Mouse (Mus musculus) embryonic fibroblast, embryonic 13.5 days (primary cell): ENCODE data around the gene Meltf. TPM values are rescaled to one million over a fixed set of nuclear protein-coding genes. Genes with fewer than 3 reads are reported as not detected.
A peak's percentile ranks its signal among the peaks of the same experiment; 100 is the strongest.

Experiments used
- H3K27ac ChIP-seq: 2 replicates; pipeline ENCODE4 v1.5.1; 2012; ENCODE audit warnings: low read length, control low read depth, inconsistent platforms; ENCODE audit not compliant: insufficient read depth
- H3K4me1 ChIP-seq: 2 replicates; pipeline ENCODE4 v1.6.1; 2011; ENCODE audit warnings: low read length; ENCODE audit not compliant: control insufficient read depth, insufficient read depth
- H3K4me3 ChIP-seq: 2 replicates; pipeline ENCODE4 v1.5.1; 2011; ENCODE audit warnings: mild to moderate bottlenecking, control low read depth, low read length; ENCODE audit not compliant: insufficient read depth
- CTCF ChIP-seq: IDR thresholded peaks from 2 replicates; pipeline ENCODE4 v1.5.1; 2011; ENCODE audit warnings: mild to moderate bottlenecking, control low read depth, low read length, moderate library complexity, borderline replicate concordance; ENCODE audit not compliant: insufficient read depth
- POLR2A ChIP-seq: IDR thresholded peaks from 2 replicates; pipeline ENCODE4 v1.6.1; 2011; ENCODE audit warnings: low read depth, mild to moderate bottlenecking, control low read depth, low read length, moderate library complexity
- polyA plus RNA-seq: library from polyadenylated mRNA; stranded (reverse); fragments of >200 nt; gene quantifications from 2 replicates; pipeline ENCODE4 v1.2.4, GENCODE M21; 2011; ENCODE audit warnings: low read depth; ENCODE audit not compliant: missing spikeins, insufficient read length

The Meltf gene
- polyA plus RNA-seq, 1 experiment: not detected

GRCm38 (mm10) chr16:31908959-31909358 is 30.3 kb downstream of the Meltf start:
- TF ChIP-seq POLR2A (no peak), CTCF (no peak)
- Histone ChIP-seq H3K27ac (no peak overlapping the region), H3K4me3 (no peak overlapping the region), H3K4me1 (no peaks in the 10 kb centered on the region)

- no peak overlapping the region for H3K4me3 ChIP-seq
- TF ChIP-seq POLR2A: no peak
- no peak for TF ChIP-seq CTCF
- H3K4me1 ChIP-seq: no peaks in the 10 kb centered on the region
- no peak overlapping the region for H3K27ac ChIP-seq
These were observed 31.8 kb downstream of the Meltf start for GRCm38 (mm10) chr16:31910281-31910847.

- Histone ChIP-seq H3K4me1 (no peaks in the 10 kb centered on the region), H3K4me3 (no peak overlapping the region), H3K27ac (no peak overlapping the region)
- TF ChIP-seq CTCF (no peak), POLR2A (no peak)
These were observed 39.2 kb downstream of the Meltf start for GRCm38 (mm10) chr16:31917776-31918175.

GRCm38 (mm10) chr16:31918248-31918724 is 39.7 kb downstream of the Meltf start:
- no peak overlapping the region for H3K4me3 ChIP-seq
- no peak overlapping the region for H3K27ac ChIP-seq
- no peak for TF ChIP-seq POLR2A
- TF ChIP-seq CTCF: peak; percentile 79
- H3K4me1 ChIP-seq: no peaks in the 10 kb centered on the region

GRCm38 (mm10) chr16:31924368-31924767 is 45.8 kb downstream of the Meltf start:
- Histone ChIP-seq H3K4me3 (no peak overlapping the region), H3K4me1 (no peaks in the 10 kb centered on the region), H3K27ac (no peak overlapping the region)
- TF ChIP-seq CTCF (no peak), POLR2A (no peak)

- H3K27ac ChIP-seq: no peak overlapping the region
- H3K4me3 ChIP-seq: no peak overlapping the region
- TF ChIP-seq CTCF: no peak
- TF ChIP-seq POLR2A: no peak
- no peaks in the 10 kb centered on the region for H3K4me1 ChIP-seq
These were observed 47.5 kb downstream of the Meltf start for GRCm38 (mm10) chr16:31926091-31926490.

- TF ChIP-seq POLR2A: no peak
- H3K4me1 ChIP-seq: no peaks in the 10 kb centered on the region
- H3K27ac ChIP-seq: no peak overlapping the region
- H3K4me3 ChIP-seq: no peak overlapping the region
These were observed 48.1 kb downstream of the Meltf start for GRCm38 (mm10) chr16:31926547-31927182.

- Histone ChIP-seq H3K27ac (no peak overlapping the region), H3K4me3 (no peak overlapping the region), H3K4me1 (no peaks in the 10 kb centered on the region)
- no peak for TF ChIP-seq CTCF
- no peak for TF ChIP-seq POLR2A
These were observed 48.8 kb downstream of the Meltf start for GRCm38 (mm10) chr16:31927412-31927811.

GRCm38 (mm10) chr16:31931330-31931729 is 52.7 kb downstream of the Meltf start:
- H3K4me3 ChIP-seq: no peak overlapping the region
- no peak overlapping the region for H3K27ac ChIP-seq
- TF ChIP-seq POLR2A: no peak
- no peak for TF ChIP-seq CTCF
- peaks cover 4% of the 10 kb centered on the region; the same call in 1 of the 2 replicates for H3K4me1 ChIP-seq

- H3K4me1 ChIP-seq: peaks cover 4% of the 10 kb centered on the region; the same call in 1 of the 2 replicates
- TF ChIP-seq POLR2A (no peak), CTCF (no peak)
- H3K27ac ChIP-seq: no peak overlapping the region
- no peak overlapping the region for H3K4me3 ChIP-seq
These were observed 53.6 kb downstream of the Meltf start for GRCm38 (mm10) chr16:31932255-31932654.
